Mouse (Mus musculus) hindbrain, embryonic 10.5 days (tissue): Measurements from ENCODE around the gene Gm42957. TPM values are rescaled to one million over a fixed set of nuclear protein-coding genes. Genes with fewer than 3 reads are reported as not detected.
A peak's percentile ranks its signal among the peaks of the same experiment; 100 is the strongest.

Experiments
- DNase-seq: peaks from one replicate; pipeline ENCODE4 v3.0.0-alpha.2; 2017; ENCODE audit warnings: low spot score
- H3K27ac ChIP-seq: fragments of 300-500 bp; sonication (generic); 2 replicates; pipeline ENCODE4 v1.5.1; 2016; ENCODE audit warnings: mild to moderate bottlenecking, moderate library complexity
- H3K27me3 ChIP-seq: fragments of 300-500 bp; sonication (generic); 2 replicates; pipeline ENCODE4 v1.6.1; 2016; ENCODE audit warnings: mild to moderate bottlenecking; ENCODE audit not compliant: poor library complexity, insufficient read depth, severe bottlenecking
- H3K36me3 ChIP-seq: fragments of 300-500 bp; sonication (generic); 2 replicates; pipeline ENCODE4 v1.6.1; 2016; ENCODE audit warnings: mild to moderate bottlenecking, moderate library complexity
- H3K4me1 ChIP-seq: fragments of 300-500 bp; sonication (generic); replicated peaks from 2 replicates; pipeline ENCODE4 v1.6.1; 2016; ENCODE audit warnings: mild to moderate bottlenecking
- H3K4me3 ChIP-seq: fragments of 300-500 bp; sonication (generic); 2 replicates; pipeline ENCODE4 v1.5.1; 2016; ENCODE audit warnings: mild to moderate bottlenecking, moderate library complexity
- H3K9me3 ChIP-seq: fragments of 300-500 bp; sonication (generic); 2 replicates; pipeline ENCODE4 v1.6.1; 2016; ENCODE audit warnings: mild to moderate bottlenecking, moderate library complexity
- WGBS: fragments of 180-500 bp; shearing (Covaris S2); methylation state at CpG from one replicate; pipeline ENCODE4 v1.1.7; 2016; 5-methylcytosine and 5-hydroxymethylcytosine counted together
- polyA plus RNA-seq: library from polyadenylated mRNA; unstranded; fragments of >200 nt; fragmentation: Nextera tagmentation; extraction: Ambion mirVana; gene quantifications from 2 replicates; pipeline ENCODE4 v1.2.1, GENCODE M21; 2016

Gm42957 gene
- 0.06 and 0.13 TPM in 2 replicates for polyA plus RNA-seq

DNA sequence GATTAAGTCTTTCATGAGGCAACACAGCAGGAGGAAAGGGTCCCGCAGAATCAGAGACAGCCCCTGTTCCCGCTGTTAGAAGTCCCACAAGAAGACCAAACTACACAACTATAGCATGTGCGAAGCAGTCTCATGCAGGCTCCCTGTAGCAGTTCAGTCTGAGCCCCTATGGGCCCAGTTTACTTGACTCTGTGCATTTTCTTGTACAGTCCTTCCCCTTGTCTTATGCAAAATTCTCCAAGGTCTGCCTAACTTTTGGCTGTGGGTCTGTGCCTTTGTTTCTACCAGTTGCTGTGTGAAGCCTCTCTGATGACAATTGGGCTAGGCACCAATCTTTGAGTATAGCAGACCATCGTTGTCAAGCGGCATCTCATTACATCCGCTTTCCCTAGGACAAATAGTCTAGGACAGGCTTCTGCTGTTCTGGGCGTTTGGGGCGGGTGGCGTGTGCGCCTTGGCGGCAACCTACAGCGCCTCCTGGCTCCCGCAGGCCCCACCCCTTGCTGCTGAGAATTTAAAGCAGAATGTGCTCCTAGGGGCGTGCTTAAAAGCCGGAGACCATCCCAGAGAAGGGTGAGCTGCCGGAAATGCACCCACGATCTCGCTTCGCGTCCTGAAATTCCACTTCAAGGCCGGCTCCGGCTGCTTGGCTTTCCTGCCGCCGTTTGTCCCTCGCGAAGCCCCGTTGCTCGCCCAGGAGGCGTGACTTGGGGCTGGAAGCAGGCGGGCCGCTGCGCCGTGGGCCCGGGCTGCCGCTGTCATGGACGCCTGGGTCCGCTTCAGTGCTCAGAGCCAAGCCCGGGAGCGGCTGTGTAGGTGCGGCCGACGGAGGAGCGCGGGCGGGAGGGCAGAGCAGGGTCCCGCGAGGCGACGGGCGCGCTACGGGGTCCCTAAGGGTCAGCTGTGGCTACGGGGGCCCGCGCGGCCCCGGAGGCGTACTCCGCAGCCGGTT, at the start of gene Gm42957, which contains the start of gene Pex11b:
TSS of gene Gm42957 (plus strand) at position 547 of the 952 bp plus-strand sequence.
TSS of gene Pex11b (plus strand) at position 449 of the 952 bp plus-strand sequence.
- 2% methylated on average over 60 of the region's 60 CpGs for WGBS
- peak within 1 kb of the TSS; percentile 93 for H3K27ac ChIP-seq
- DNase-seq, result peak; percentile 85
- peaks cover 36% of the 10 kb centered on the region for H3K4me1 ChIP-seq
- H3K9me3 ChIP-seq, result no peaks in the 10 kb centered on the region
- no peaks in the 10 kb centered on the region for H3K27me3 ChIP-seq
- H3K4me3 ChIP-seq, result peak within 1 kb of the TSS; percentile 81
- peaks cover 63% of the 10 kb centered on the region for H3K36me3 ChIP-seq

DNA sequence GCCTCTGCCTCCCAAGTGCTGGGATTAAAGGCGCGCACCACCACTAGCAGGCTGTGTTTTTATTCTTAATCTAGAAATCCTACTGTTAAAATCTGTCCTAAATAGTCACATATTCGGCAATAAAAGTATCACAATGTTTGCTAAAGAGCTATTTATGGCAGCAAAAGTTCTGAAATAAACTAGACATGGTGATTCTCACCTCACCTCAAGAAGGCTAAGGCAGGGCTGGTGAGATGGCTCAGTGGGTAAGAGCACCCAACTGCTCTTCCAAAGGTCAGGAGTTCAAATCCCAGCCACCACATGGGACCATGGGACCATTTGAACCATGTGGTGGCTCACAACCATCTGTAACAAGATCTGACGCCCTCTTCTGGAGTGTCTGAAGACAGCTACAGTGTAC, 44.6 kb upstream of the Gm42957 start:
- WGBS, result 81% methylated on average over 4 of the region's 4 CpGs
- no peak for DNase-seq
- H3K27me3 ChIP-seq, result peaks cover 21% of the 10 kb centered on the region
- H3K9me3 ChIP-seq, result no peaks in the 10 kb centered on the region
- no peaks in the 10 kb centered on the region for H3K36me3 ChIP-seq
- peaks cover 23% of the 10 kb centered on the region for H3K4me1 ChIP-seq
- H3K4me3 ChIP-seq, result no peak overlapping the region
- H3K27ac ChIP-seq, result no peak overlapping the region

DNA sequence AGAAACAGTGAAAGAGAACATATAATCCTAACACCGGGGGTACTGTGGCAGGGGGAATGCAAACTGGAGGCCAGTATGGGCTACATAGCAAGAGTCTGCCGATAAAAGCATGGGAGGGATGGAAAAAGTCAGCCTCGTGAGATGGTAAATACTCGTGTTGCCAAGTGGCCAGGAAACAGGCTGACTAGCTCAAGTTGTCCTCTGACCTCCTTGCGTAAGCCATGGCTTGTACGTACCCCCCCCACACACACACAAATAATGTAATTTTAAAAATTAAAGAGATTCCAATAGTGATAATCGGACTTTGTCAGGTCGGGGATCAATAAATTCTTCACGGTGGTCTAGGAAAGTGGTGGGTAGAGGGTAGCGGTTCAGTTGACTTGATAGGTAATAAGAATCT, 41.9 kb upstream of the Gm42957 start:
- H3K4me1 ChIP-seq, result peaks cover 51% of the 10 kb centered on the region
- peak overlapping the region; percentile 92 for H3K27ac ChIP-seq
- 2% methylated on average over 10 of the region's 10 CpGs for WGBS
- H3K36me3 ChIP-seq, result no peaks in the 10 kb centered on the region
- no peak for DNase-seq
- H3K9me3 ChIP-seq, result no peaks in the 10 kb centered on the region
- peak overlapping the region; percentile 72 for H3K4me3 ChIP-seq
- peaks cover 37% of the 10 kb centered on the region for H3K27me3 ChIP-seq

DNA sequence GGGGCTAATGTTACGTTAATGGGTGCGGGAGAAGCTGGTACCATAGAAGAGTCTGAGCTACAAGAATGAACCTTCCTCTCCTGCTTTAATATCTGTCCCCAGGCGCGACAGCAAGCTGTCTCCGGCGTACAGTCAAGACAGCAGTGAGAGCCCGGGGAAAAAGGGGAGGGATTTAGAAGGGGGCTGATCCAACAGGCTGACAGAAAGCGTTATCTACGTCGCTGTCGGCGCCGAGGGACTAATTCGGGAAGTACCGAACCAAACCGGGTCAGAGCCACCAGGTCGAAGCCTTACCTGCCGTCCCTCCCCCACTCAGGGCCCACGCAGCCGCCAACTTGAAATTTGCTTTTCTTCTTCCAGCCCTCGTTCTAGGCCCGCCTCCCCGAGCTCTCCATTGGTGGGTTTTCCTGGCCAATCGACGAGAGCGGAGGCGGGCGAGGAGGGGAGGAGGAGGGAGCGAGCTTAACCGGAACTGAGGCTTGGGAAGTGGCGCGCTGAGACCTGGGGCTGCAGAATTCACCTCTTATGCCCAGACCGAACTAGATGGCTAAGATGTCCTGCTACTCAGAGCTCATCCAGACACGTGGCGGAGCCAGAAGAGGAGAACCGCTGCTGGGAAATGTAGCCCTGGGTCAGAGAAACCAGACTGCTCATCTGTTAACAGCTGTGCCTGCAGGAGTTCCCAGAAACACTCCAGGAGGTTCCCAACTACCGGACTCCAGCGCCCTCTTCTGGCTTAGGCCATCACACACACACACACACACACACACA, 41.3 kb upstream of the Gm42957 start, which contains the start of gene Polr3gl:
TSS of gene Polr3gl (minus strand) at position 392 of the 771 bp plus-strand sequence.
- peaks cover 43% of the 10 kb centered on the region for H3K27me3 ChIP-seq
- H3K9me3 ChIP-seq, result no peaks in the 10 kb centered on the region
- peaks cover 57% of the 10 kb centered on the region for H3K4me1 ChIP-seq
- H3K4me3 ChIP-seq, result peak within 1 kb of the TSS; percentile 72
- DNase-seq, result peak; percentile 95
- under 1% methylated on average over 38 of the region's 38 CpGs for WGBS
- H3K27ac ChIP-seq, result peak within 1 kb of the TSS; percentile 92
- no peaks in the 10 kb centered on the region for H3K36me3 ChIP-seq

DNA sequence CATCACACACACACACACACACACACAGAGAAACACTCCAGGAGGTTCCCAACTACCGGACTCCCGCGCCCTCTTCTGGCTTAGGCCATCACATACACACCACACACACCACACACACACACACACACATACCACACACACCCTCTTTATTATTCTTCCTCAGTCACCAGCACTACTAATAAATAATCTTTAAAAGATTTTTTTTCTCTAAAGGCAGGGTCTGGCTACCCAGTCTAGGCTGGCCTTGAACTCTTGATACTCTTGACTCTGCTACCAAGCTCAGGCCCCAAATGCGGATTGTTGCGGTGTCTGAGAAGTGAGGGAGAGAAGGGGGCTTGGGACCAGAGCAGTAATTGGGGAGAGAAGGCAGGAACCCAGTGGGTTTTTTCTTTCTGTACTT, 40.4 kb upstream of the Gm42957 start:
- no peak overlapping the region for H3K27ac ChIP-seq
- no peaks in the 10 kb centered on the region for H3K9me3 ChIP-seq
- peaks cover 59% of the 10 kb centered on the region for H3K4me1 ChIP-seq
- DNase-seq, result no peak
- H3K36me3 ChIP-seq, result no peaks in the 10 kb centered on the region
- WGBS, result 73% methylated on average over 5 of the region's 5 CpGs
- no peak overlapping the region for H3K4me3 ChIP-seq
- peaks cover 52% of the 10 kb centered on the region for H3K27me3 ChIP-seq

DNA sequence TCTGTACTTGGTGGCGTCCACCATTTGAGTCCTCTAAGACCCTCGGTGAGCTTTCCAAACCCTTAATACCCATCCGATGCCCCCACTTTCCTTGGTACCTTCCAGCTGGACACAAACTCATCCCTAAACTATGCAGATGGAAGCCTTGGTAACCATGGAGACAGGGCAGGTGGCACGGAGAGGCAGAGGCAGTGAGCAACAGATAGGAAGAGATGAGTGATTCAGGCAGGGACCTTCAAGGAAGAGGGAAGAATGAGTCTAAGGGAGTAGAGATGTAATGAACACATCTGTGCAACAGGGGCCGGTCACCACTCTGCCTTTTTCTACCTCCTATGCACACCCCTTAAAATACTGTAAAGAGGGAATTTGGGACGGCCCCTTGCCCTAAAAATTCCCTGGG, 39.6 kb upstream of the Gm42957 start:
- no peak overlapping the region for H3K27ac ChIP-seq
- no peaks in the 10 kb centered on the region for H3K36me3 ChIP-seq
- H3K4me3 ChIP-seq, result peak overlapping the region; percentile 59
- no peak for DNase-seq
- H3K9me3 ChIP-seq, result no peaks in the 10 kb centered on the region
- peaks cover 55% of the 10 kb centered on the region for H3K27me3 ChIP-seq
- H3K4me1 ChIP-seq, result peaks cover 67% of the 10 kb centered on the region
- 20% methylated on average over 6 of the region's 6 CpGs for WGBS

DNA sequence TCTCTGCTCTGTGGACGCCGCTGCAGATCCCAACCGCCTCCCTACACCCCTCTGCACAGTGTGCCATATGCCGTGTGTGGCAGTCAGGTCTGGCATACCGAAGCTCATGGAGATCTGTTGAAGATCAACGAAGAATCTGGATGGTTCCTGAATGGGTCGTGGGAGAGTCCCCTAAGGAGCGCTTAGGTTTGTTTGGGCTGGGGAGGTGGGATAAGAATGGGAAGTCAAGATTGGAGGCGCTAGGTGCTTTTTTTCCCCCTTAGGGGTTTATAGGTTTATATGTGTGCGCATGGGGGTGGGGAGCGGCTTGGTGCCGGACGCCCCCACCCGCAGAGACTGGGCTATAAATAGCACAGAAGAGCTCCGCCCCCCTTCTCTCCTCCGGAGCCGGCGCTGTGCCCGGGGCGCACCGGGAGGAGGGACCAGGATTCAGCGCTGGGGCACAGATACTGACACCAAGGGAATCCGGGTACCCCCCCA, 39.0 kb upstream of the Gm42957 start, which contains the start of gene Ankrd34a:
TSS of gene Ankrd34a (plus strand) at position 409 of the 480 bp plus-strand sequence.
- peaks cover 70% of the 10 kb centered on the region for H3K4me1 ChIP-seq
- WGBS, result under 1% methylated on average over 22 of the region's 23 CpGs

DNA sequence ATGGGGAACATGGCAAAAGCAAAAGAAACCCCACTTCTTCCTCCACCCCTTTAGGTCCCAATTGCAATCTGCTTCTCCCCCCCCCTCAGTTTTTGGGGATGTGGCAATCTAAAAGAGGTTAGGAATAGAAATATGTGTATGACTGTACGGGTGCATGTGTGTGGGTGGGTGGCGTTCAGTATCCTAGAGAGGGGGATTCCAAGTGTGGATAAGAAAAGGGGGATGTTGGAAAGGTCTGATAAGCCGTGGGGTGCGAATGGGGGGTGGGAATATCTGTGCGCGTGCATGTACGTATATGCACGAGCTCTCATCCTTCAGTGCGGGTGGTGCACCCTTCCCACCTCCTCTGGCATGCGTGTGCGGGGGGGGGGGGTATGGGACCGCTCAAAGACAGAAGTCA, 38.4 kb upstream of the Gm42957 start:
- H3K9me3 ChIP-seq, result no peaks in the 10 kb centered on the region
- H3K4me3 ChIP-seq, result peak overlapping the region; percentile 59
- peaks cover 55% of the 10 kb centered on the region for H3K27me3 ChIP-seq
- no peaks in the 10 kb centered on the region for H3K36me3 ChIP-seq
- H3K4me1 ChIP-seq, result peaks cover 76% of the 10 kb centered on the region
- 1% methylated on average over 12 of the region's 12 CpGs for WGBS
- DNase-seq, result no peak
- H3K27ac ChIP-seq, result peak overlapping the region; percentile 87

More for the DNA sequence above, 39.0 kb upstream of the Gm42957 start, which contains the start of gene Ankrd34a:
- H3K27ac ChIP-seq, result peak within 1 kb of the TSS; percentile 87
- peaks cover 55% of the 10 kb centered on the region for H3K27me3 ChIP-seq
- no peaks in the 10 kb centered on the region for H3K36me3 ChIP-seq
- no peaks in the 10 kb centered on the region for H3K9me3 ChIP-seq
- H3K4me3 ChIP-seq, result peak within 1 kb of the TSS; percentile 59
- DNase-seq, result peak; percentile 16

DNA sequence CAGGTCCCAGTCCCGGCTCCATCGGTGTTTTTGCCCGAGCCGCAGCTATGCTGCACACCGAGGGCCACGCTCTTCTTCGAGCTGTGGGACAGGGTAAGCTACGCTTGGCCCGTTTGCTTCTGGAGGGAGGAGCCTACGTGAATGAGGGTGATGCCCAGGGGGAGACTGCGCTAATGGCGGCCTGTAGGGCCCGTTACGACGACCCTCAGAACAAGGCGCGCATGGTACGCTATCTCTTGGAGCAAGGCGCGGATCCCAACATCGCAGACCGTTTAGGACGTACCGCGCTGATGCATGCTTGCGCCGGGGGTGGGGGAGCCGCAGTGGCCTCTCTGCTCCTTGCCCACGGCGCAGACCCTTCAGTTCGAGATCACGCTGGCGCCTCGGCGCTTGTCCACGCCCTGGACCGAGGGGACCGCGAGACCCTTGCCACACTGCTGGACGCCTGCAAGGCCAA, 37.8 kb upstream of the Gm42957 start:
- peak; percentile 67 for DNase-seq
- Histone ChIP-seq H3K36me3 (no peaks in the 10 kb centered on the region), H3K4me3 (peak overlapping the region; percentile 59), H3K27ac (peak overlapping the region; percentile 87), H3K9me3 (no peaks in the 10 kb centered on the region), H3K27me3 (peaks cover 50% of the 10 kb centered on the region), H3K4me1 (peaks cover 77% of the 10 kb centered on the region)
- under 1% methylated on average over 40 of the region's 40 CpGs for WGBS

DNA sequence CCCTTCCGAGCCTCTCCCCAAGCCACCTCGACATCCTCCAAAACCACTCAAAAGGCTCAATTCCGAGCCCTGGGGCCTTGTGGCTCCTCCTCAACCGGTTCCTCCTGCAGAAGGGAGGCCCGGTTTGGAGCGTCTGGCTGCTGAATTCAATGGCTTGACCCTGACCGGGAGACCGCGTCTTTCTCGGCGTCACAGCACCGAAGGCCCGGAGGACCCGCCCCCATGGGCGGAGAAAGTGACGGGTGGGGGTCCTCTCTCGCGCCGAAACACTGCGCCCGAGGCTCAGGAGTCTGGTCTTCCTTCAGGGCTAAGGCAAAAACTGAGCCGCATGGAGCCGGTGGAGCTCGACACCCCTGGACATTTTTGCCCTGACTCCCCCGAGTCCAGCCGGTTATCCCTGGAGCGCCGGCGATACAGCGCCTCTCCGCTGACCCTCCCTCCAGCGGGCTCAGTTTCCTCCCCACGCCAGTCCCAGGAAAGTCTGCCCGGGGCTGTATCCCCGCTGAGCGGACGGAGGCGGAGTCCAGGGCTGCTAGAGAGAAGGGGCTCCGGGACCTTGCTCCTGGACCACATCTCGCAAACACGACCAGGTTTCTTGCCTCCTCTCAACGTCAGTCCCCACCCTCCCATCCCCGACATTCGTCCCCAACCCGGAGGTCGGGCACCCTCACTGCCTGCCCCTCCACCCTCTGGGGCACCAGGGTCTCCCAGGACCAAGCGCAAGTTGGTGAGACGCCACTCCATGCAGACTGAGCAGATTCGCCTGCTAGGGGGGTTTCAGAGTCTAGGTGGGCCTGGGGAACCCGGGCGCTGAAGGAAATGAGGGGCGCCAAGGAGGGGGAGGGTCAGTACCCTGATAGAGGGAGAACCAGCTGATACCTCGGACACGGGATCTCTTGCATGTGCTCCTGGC, 36.9 kb upstream of the Gm42957 start:
- Histone ChIP-seq H3K4me3 (peak overlapping the region; percentile 59), H3K4me1 (peaks cover 77% of the 10 kb centered on the region), H3K9me3 (no peaks in the 10 kb centered on the region), H3K27me3 (peaks cover 46% of the 10 kb centered on the region), H3K27ac (peak overlapping the region; percentile 87), H3K36me3 (peaks cover 2% of the 10 kb centered on the region; the same call in 1 of the 2 replicates)
- peak; percentile 83 for DNase-seq
- under 1% methylated on average over 54 of the region's 54 CpGs for WGBS

DNA sequence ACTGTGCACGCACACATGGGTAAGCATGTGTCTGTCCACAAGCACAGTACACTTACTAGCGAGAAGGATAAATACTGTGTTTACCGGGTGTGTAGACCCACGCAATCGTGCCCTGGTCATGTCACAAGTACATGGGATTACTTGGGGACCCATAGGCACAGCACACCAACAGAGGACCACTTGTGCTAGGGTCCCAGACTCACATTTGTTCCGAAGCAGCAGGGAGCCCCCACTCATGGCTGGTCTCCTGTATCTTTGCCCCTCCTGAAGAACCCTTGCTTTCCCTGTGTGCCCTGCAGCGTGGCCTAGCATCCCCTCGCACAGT, 36.2 kb upstream of the Gm42957 start:
- Histone ChIP-seq H3K27me3 (peaks cover 46% of the 10 kb centered on the region), H3K27ac (peak overlapping the region; percentile 87), H3K36me3 (peaks cover 8% of the 10 kb centered on the region; the same call in 1 of the 2 replicates), H3K4me1 (peaks cover 81% of the 10 kb centered on the region), H3K9me3 (no peaks in the 10 kb centered on the region), H3K4me3 (peak overlapping the region; percentile 59)
- 42% methylated on average over 8 of the region's 8 CpGs for WGBS
- no peak for DNase-seq
